Mouse (Mus musculus) neural tube, embryonic 11.5 days (tissue): ENCODE data around the gene Nup43. TPM values are rescaled to one million over a fixed set of nuclear protein-coding genes. Genes with fewer than 3 reads are reported as not detected.

Experiments
- ATAC-seq: fragments of 200-750 bp; cut with Nextera tagmentation; 2 replicates; pipeline ENCODE4 v1.8.0; 2017; ENCODE audit warnings: moderate number of reproducible peaks, mild to moderate bottlenecking, moderate TSS enrichment, moderate library complexity; ENCODE audit not compliant: insufficient read depth, low FRiP score, low TSS enrichment
- DNase-seq: peaks from one replicate; pipeline ENCODE4 v3.0.0-alpha.2; 2015; ENCODE audit warnings: low spot score
- H3K27ac ChIP-seq: fragments of 300-500 bp; sonication (generic); 2 replicates; pipeline ENCODE4 v1.5.1; 2014; ENCODE audit warnings: low read depth, mild to moderate bottlenecking, low read length
- H3K27me3 ChIP-seq: fragments of 300-500 bp; sonication (generic); 2 replicates; pipeline ENCODE4 v1.6.1; 2014; ENCODE audit warnings: mild to moderate bottlenecking, low read length, mixed read lengths; ENCODE audit not compliant: control insufficient read depth, insufficient read depth
- H3K36me3 ChIP-seq: fragments of 300-500 bp; sonication (generic); 2 replicates; pipeline ENCODE4 v1.6.1; 2014; ENCODE audit warnings: mild to moderate bottlenecking, low read length, moderate library complexity, mixed read lengths; ENCODE audit not compliant: control insufficient read depth, insufficient read depth
- H3K4me1 ChIP-seq: fragments of 300-500 bp; sonication (generic); 2 replicates; pipeline ENCODE4 v1.6.1; 2014; ENCODE audit warnings: low read length, mixed read lengths; ENCODE audit not compliant: control insufficient read depth, insufficient read depth
- H3K4me2 ChIP-seq: fragments of 300-500 bp; sonication (generic); 2 replicates; pipeline ENCODE4 v1.6.1; 2014; ENCODE audit warnings: low read depth, mild to moderate bottlenecking, moderate library complexity
- H3K4me3 ChIP-seq: fragments of 300-500 bp; sonication (generic); 2 replicates; pipeline ENCODE4 v1.5.1; 2014; ENCODE audit warnings: low read depth, low read length
- H3K9ac ChIP-seq: fragments of 300-500 bp; sonication (generic); 2 replicates; pipeline ENCODE4 v1.6.1; 2014; ENCODE audit warnings: mild to moderate bottlenecking, low read length
- H3K9me3 ChIP-seq: fragments of 300-500 bp; sonication (generic); 2 replicates; pipeline ENCODE4 v1.6.1; 2016; ENCODE audit warnings: low read length; ENCODE audit not compliant: control insufficient read depth
- WGBS: fragments of 180-500 bp; shearing (Covaris S2); extraction: QIAGEN DNeasy Blood & Tissue Kit; methylation state at CpG from one replicate; pipeline ENCODE4 v1.1.7; 2014; 5-methylcytosine and 5-hydroxymethylcytosine counted together
- polyA plus RNA-seq: library from polyadenylated mRNA; unstranded; fragments of >200 nt; fragmentation: Nextera tagmentation; extraction: Ambion mirVana; gene quantifications from 2 replicates; pipeline ENCODE4 v1.2.1, GENCODE M21; 2014

Gene Nup43
- polyA plus RNA-seq, 1 experiment from 2014 or later: 57.3 TPM

GRCm38 (mm10) chr10:7712506-7712905, 45.2 kb downstream of the Nup43 start:
- Histone ChIP-seq H3K36me3 (peaks cover 12% of the 10 kb centered on the region), H3K9me3 (no peaks in the 10 kb centered on the region), H3K27me3 (no peaks in the 10 kb centered on the region), H3K9ac (no peak overlapping the region), H3K4me1 (no peaks in the 10 kb centered on the region), H3K4me2 (no peak overlapping the region), H3K27ac (no peak overlapping the region), H3K4me3 (no peak overlapping the region)
- 95% methylated on average over 13 of the region's 13 CpGs for WGBS
- ATAC-seq (no peak), DNase-seq (no peak)

- WGBS: 82% methylated on average over 7 of the region's 7 CpGs
- H3K9me3 ChIP-seq: no peaks in the 10 kb centered on the region
- no peak overlapping the region for H3K4me3 ChIP-seq
- DNase-seq (no peak), ATAC-seq (no peak)
- H3K36me3 ChIP-seq: peaks cover 9% of the 10 kb centered on the region
- no peak overlapping the region for H3K4me2 ChIP-seq
- H3K9ac ChIP-seq: no peak overlapping the region
- H3K27ac ChIP-seq: no peak overlapping the region
- H3K27me3 ChIP-seq: no peaks in the 10 kb centered on the region
- H3K4me1 ChIP-seq: no peaks in the 10 kb centered on the region
Measured at GRCm38 (mm10) chr10:7715056-7715455, 47.8 kb downstream of the Nup43 start.

- under 1% methylated on average over 49 of the region's 49 CpGs for WGBS
- H3K4me1 ChIP-seq: no peaks in the 10 kb centered on the region; the same call in 1 of the 2 replicates
- no peaks in the 10 kb centered on the region for H3K9me3 ChIP-seq
- DNase-seq (peak; percentile 97), ATAC-seq (peak; percentile 96)
- H3K9ac ChIP-seq: peak within 1 kb of the TSS; percentile 49
- no peak within 1 kb of the TSS for H3K27ac ChIP-seq
- H3K27me3 ChIP-seq: no peaks in the 10 kb centered on the region
- peak within 1 kb of the TSS; percentile 58 for H3K4me3 ChIP-seq
- H3K36me3 ChIP-seq: no peaks in the 10 kb centered on the region
- peak within 1 kb of the TSS; percentile 74 for H3K4me2 ChIP-seq
Measured at GRCm38 (mm10) chr10:7725751-7726500, 58.6 kb downstream of the Nup43 start, which contains the start of gene Katna1. Gene Katna1 (plus strand): TSS chr10:7726000.

- H3K27me3 ChIP-seq: no peaks in the 10 kb centered on the region
- H3K9me3 ChIP-seq: no peaks in the 10 kb centered on the region
- 0% methylated on average over 8 of the region's 8 CpGs for WGBS
- H3K9ac ChIP-seq: peak overlapping the region; percentile 49
- H3K27ac ChIP-seq: no peak overlapping the region
- H3K4me3 ChIP-seq: peak overlapping the region; percentile 58
- DNase-seq: no peak
- peak overlapping the region; percentile 74 for H3K4me2 ChIP-seq
- H3K36me3 ChIP-seq: no peaks in the 10 kb centered on the region
- H3K4me1 ChIP-seq: no peaks in the 10 kb centered on the region; the same call in 1 of the 2 replicates
- no peak for ATAC-seq
Measured at GRCm38 (mm10) chr10:7726501-7726812, 59.2 kb downstream of the Nup43 start.

- H3K4me2 ChIP-seq: peak overlapping the region; percentile 74
- no peaks in the 10 kb centered on the region for H3K27me3 ChIP-seq
- H3K4me1 ChIP-seq: no peaks in the 10 kb centered on the region; the same call in 1 of the 2 replicates
- no peak overlapping the region for H3K9ac ChIP-seq
- ATAC-seq: no peak
- WGBS: 33% methylated on average over 3 of the region's 3 CpGs
- DNase-seq: no peak
- H3K4me3 ChIP-seq: peak overlapping the region; percentile 58
- H3K36me3 ChIP-seq: no peaks in the 10 kb centered on the region
- no peak overlapping the region for H3K27ac ChIP-seq
- H3K9me3 ChIP-seq: no peaks in the 10 kb centered on the region
Measured at GRCm38 (mm10) chr10:7727011-7727410, 59.7 kb downstream of the Nup43 start.

Other genes with a start within 250 kb of the Nup43 start
- 1.1 and 1.5 TPM in 2 replicates for gene Ulbp1, start 193.9 kb upstream of the Nup43 start, polyA plus RNA-seq
- gene Lrp11, start 77.7 kb upstream of the Nup43 start, polyA plus RNA-seq: 9.6 and 11.5 TPM in 2 replicates
- gene Pcmt1, start 13.6 kb downstream of the Nup43 start, polyA plus RNA-seq: 145 TPM in 2 replicates
- 14.2 and 16.8 TPM in 2 replicates for gene Lats1, start 13.7 kb downstream of the Nup43 start, polyA plus RNA-seq
- 67.3 and 68.2 TPM in 2 replicates for gene Katna1, start 58.5 kb downstream of the Nup43 start, polyA plus RNA-seq
- gene Ginm1, start 125.3 kb downstream of the Nup43 start, polyA plus RNA-seq: 45.4 and 50.7 TPM in 2 replicates
- gene Ppil4, start 125.4 kb downstream of the Nup43 start, polyA plus RNA-seq: 48.5 and 51.6 TPM in 2 replicates
- 0.12 and 0.19 TPM in 2 replicates for gene Zc3h12d, start 165.0 kb downstream of the Nup43 start, polyA plus RNA-seq